Mouse (Mus musculus) heart, embryonic 11.5 days (tissue): ENCODE measurements at regions not wholly inside any gene's neighbourhood (a gene's known extent, or its start where the extent isn't known, plus 50 kb on each side); places are given as distances from the start of the nearest gene placed in this dataset.

Source experiments
- ATAC-seq: fragments of 200-750 bp; cut with Nextera tagmentation; replicated peaks from 2 replicates; pipeline ENCODE4 v1.8.0; 2017; ENCODE audit warnings: moderate library complexity; ENCODE audit not compliant: insufficient number of reproducible peaks, low FRiP score, low TSS enrichment
- H3K27ac ChIP-seq: fragments of 300-500 bp; sonication (generic); 2 replicates; pipeline ENCODE4 v1.5.1; 2014; ENCODE audit warnings: mild to moderate bottlenecking, low read depth, low read length
- H3K27me3 ChIP-seq: fragments of 300-500 bp; sonication (generic); 2 replicates; pipeline ENCODE4 v1.6.1; 2014; ENCODE audit warnings: mild to moderate bottlenecking, low read length, mixed read lengths; ENCODE audit not compliant: control insufficient read depth, insufficient read depth
- H3K36me3 ChIP-seq: fragments of 300-500 bp; sonication (generic); 2 replicates; pipeline ENCODE4 v1.6.1; 2014; ENCODE audit warnings: mild to moderate bottlenecking, low read length, moderate library complexity, mixed read lengths; ENCODE audit not compliant: control insufficient read depth, insufficient read depth
- H3K4me1 ChIP-seq: fragments of 300-500 bp; sonication (generic); 2 replicates; pipeline ENCODE4 v1.6.1; 2014; ENCODE audit warnings: low read length; ENCODE audit not compliant: control insufficient read depth, insufficient read depth
- H3K4me2 ChIP-seq: fragments of 300-500 bp; sonication (generic); 2 replicates; pipeline ENCODE4 v1.6.1; 2014; ENCODE audit warnings: mild to moderate bottlenecking, moderate library complexity
- H3K4me3 ChIP-seq: fragments of 300-500 bp; sonication (generic); 2 replicates; pipeline ENCODE4 v1.5.1; 2014; ENCODE audit warnings: low read depth, low read length
- H3K9ac ChIP-seq: fragments of 300-500 bp; sonication (generic); 2 replicates; pipeline ENCODE4 v1.6.1; 2014; ENCODE audit warnings: mild to moderate bottlenecking, low read depth, low read length, moderate library complexity
- H3K9me3 ChIP-seq: fragments of 300-500 bp; sonication (generic); replicated peaks from 2 replicates; pipeline ENCODE4 v1.6.1; 2016; ENCODE audit warnings: low read length; ENCODE audit not compliant: control insufficient read depth
- WGBS: fragments of 180-500 bp; shearing (Covaris S2); extraction: QIAGEN DNeasy Blood & Tissue Kit; methylation state at CpG from one replicate; pipeline ENCODE4 v1.1.7; 2014; ENCODE audit not compliant: insufficient replicate concordance; 5-methylcytosine and 5-hydroxymethylcytosine counted together

DNA sequence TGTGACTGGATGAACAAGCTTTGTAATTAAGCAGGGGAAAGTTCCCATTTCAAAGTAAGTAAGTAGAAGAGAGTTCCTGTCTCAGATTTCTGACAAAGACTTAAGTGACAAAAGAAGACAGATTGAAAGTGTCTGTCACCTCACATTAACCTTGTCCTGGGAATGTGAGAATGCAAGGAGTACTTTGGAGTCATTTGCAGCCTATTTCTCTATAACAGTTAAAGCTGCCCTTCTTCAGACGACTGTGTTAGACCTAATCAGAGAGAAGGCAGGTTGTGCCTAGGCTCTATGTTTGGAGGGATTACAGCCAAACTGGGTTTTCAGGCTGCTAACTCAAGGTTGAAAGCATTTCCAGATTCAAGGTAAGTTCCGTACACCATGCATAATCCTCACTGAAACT is 446.5 kb downstream of the Pdgfc start:
- 71% methylated on average over 2 of the region's 2 CpGs for WGBS
- no peaks in the 10 kb centered on the region for H3K27me3 ChIP-seq
- no peaks in the 10 kb centered on the region for H3K4me1 ChIP-seq
- no peak for ATAC-seq
- H3K4me3 ChIP-seq: no peak overlapping the region
- no peak overlapping the region for H3K27ac ChIP-seq
- H3K36me3 ChIP-seq: no peaks in the 10 kb centered on the region
- H3K9me3 ChIP-seq: no peaks in the 10 kb centered on the region
- no peak overlapping the region for H3K4me2 ChIP-seq
- H3K9ac ChIP-seq: no peak overlapping the region

DNA sequence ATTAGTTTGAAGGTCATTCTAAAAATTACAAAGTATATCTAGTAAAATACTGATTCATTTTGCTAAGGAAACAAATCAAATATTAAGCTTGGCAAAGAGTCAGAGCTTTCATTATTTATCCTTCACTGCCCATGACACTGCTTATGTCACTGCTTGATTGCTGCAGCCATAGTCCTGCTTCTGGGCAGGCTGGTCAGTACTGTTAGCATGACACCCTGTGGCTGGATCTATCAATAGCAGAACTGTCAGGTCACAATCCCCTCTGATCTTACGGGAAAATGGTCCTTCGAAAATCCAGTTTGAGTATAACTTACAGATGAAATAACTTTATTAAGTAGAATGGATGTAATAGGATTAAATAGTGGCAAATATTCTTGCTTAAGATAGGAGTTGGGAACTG is 447.1 kb downstream of the Pdgfc start:
- no peak overlapping the region for H3K4me3 ChIP-seq
- H3K9me3 ChIP-seq: no peaks in the 10 kb centered on the region
- H3K4me1 ChIP-seq: no peaks in the 10 kb centered on the region
- no peaks in the 10 kb centered on the region for H3K27me3 ChIP-seq
- no peak overlapping the region for H3K9ac ChIP-seq
- no peak overlapping the region for H3K4me2 ChIP-seq
- H3K36me3 ChIP-seq: no peaks in the 10 kb centered on the region
- no peak overlapping the region for H3K27ac ChIP-seq
- WGBS: 48% methylated on average over 2 of the region's 2 CpGs
- no peak for ATAC-seq

DNA sequence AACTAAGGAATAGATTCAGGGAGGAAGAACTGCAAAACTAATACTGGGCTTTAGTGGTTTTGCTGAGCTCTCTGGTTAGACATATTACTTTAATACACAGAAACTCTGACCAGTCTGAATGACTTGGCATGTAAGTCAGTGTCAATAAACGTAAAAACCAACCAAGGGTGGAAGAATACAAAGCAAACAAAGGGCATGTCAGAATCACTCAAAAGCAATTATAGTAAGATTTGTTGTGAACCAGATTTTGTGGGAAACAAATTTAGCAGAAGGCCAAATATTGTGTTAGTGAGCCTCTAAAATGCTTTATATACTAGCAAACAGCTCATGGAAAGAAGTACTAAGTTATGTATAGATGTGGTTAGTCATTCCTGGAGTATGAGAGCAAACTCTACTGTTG is 427.1 kb upstream of the Ctso start:
- no peak overlapping the region for H3K4me2 ChIP-seq
- no peaks in the 10 kb centered on the region for H3K9me3 ChIP-seq
- WGBS: 75% methylated on average over 1 of the region's 1 CpGs
- no peaks in the 10 kb centered on the region for H3K36me3 ChIP-seq
- ATAC-seq: no peak
- H3K27ac ChIP-seq: no peak overlapping the region
- H3K4me1 ChIP-seq: no peaks in the 10 kb centered on the region
- no peak overlapping the region for H3K9ac ChIP-seq
- no peak overlapping the region for H3K4me3 ChIP-seq
- no peaks in the 10 kb centered on the region for H3K27me3 ChIP-seq

DNA sequence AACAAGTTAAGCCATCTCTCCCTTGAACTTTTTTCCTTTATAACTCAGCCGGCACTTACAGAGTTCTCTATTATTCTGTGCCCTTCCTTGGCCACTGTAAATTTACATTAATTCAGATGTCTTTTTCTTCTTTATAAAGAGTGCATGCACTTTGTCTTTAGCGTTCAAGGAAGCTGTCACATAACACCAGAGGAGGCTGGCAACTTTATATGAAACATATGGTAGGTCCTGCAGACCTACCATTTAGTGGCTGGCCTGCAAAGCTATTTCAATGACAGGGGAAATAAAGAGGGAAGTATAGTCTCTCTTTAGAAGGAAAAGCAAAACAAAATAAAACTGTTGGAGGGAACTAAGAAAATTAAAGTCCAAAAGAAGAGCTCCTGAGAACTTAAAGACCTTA is 423.8 kb upstream of the Ctso start:
- H3K4me2 ChIP-seq: no peak overlapping the region
- no peaks in the 10 kb centered on the region for H3K4me1 ChIP-seq
- H3K9me3 ChIP-seq: no peaks in the 10 kb centered on the region
- no peak overlapping the region for H3K9ac ChIP-seq
- no peak overlapping the region for H3K4me3 ChIP-seq
- no peak overlapping the region for H3K27ac ChIP-seq
- ATAC-seq: no peak
- 48% methylated on average over 2 of the region's 2 CpGs for WGBS
- no peaks in the 10 kb centered on the region for H3K36me3 ChIP-seq
- no peaks in the 10 kb centered on the region for H3K27me3 ChIP-seq

DNA sequence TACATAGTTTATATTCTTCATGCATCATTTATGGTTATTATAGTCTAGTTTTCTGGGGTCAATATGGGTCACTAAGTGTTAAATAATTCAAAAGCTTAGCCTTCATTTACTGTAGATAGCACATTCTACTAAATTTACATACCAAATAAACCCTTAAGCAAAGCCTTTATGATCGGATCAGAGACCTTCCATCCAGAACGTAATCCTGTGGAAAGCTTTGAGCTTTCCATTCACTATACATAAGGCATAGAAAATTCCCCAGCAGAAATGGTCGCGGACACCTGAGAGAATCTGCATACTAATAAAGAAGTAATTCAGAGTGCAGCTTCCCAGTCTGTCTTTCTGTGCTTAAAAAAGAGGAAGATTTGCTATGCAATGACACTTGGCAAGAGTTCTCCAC is 410.6 kb upstream of the Ctso start:
- H3K9me3 ChIP-seq: no peaks in the 10 kb centered on the region
- H3K36me3 ChIP-seq: no peaks in the 10 kb centered on the region
- H3K27ac ChIP-seq: no peak overlapping the region
- no peak overlapping the region for H3K9ac ChIP-seq
- ATAC-seq: no peak
- H3K4me3 ChIP-seq: no peak overlapping the region
- no peaks in the 10 kb centered on the region for H3K4me1 ChIP-seq
- no peak overlapping the region for H3K4me2 ChIP-seq
- 78% methylated on average over 4 of the region's 4 CpGs for WGBS
- H3K27me3 ChIP-seq: no peaks in the 10 kb centered on the region

DNA sequence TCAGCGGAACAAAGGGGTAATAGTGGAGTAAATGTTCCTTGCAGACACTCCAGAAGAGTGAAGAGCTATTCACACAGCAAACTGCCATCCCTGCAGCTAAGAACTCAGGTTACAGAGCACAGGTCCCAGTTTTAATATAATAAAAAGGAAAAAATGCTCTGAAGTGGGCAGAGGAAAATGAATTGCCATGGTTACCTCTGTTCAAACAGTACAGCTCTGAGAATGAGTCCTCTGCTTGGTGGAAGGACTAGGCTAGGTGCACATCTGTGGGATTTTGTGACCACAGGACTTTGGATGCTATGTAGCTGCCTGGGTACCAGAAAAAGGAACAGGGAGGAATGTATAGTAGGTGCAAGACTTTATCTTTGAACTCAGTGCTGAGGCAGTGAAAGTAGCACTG is 401.5 kb upstream of the Ctso start:
- ATAC-seq: no peak
- Histone ChIP-seq H3K9me3 (no peaks in the 10 kb centered on the region), H3K36me3 (no peaks in the 10 kb centered on the region), H3K4me2 (no peak overlapping the region), H3K27me3 (no peaks in the 10 kb centered on the region), H3K4me1 (no peaks in the 10 kb centered on the region), H3K4me3 (no peak overlapping the region), H3K9ac (no peak overlapping the region), H3K27ac (no peak overlapping the region)
- WGBS: 83% methylated on average over 1 of the region's 1 CpGs

DNA sequence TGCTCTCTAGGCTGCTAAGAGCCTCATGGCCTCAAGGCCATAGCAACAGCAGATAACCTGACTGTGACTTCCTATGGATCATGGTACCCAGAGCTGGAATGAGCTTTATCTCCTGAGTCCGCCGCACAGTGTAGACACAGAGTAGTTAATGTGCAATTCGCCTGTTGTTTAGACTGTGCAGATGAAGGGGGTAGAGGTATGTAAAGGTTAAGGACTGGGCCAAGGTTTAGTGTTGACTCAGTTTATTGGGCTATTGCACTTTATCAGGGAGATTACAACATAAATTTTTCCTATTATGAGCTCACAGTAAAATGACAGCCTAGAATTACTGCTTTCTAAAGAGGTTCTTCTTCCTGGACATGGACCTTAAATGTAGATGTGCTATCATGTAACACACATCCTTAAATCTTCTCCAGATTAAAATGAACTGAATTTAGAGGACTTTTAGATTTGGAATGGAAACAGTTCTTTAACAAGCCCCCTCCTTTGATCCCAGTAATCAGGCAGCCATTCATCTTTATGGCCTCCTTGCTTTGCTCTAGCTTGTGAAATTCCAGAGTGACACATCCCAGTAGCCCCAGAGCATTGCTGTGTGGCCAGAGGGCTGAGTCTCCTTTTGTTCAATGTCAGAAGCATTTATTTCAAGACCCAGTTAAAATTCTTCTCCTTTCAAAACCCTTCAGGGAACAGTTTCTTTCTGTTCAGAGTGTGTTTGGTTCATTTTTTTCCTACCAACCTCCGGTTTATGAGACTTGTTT is 396.8 kb upstream of the Ctso start:
- H3K27me3 ChIP-seq: no peaks in the 10 kb centered on the region
- no peaks in the 10 kb centered on the region for H3K36me3 ChIP-seq
- no peak overlapping the region for H3K4me2 ChIP-seq
- H3K27ac ChIP-seq: no peak overlapping the region
- H3K9me3 ChIP-seq: no peaks in the 10 kb centered on the region
- ATAC-seq: no peak
- no peak overlapping the region for H3K4me3 ChIP-seq
- WGBS: 59% methylated on average over 4 of the region's 4 CpGs
- no peaks in the 10 kb centered on the region for H3K4me1 ChIP-seq
- H3K9ac ChIP-seq: no peak overlapping the region

DNA sequence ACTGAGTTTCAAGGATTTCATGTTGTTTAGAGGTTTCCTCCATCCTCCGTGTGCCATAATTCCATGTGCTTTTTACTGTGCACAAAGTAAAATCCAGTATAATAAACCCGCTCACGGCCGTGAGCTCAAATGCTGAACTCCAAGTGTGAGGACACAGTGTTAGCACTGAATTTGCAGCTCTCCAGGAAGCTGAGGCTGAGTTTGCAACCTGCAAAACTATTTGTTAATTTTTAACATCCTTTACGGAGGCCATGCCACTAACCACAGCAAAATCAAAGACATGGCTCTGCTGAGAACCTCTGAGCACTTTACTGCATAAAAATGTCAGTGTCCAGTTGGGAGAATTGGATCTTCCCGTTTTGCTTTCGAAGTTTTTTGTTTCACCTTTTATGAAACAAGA is 377.6 kb upstream of the Ctso start:
- no peaks in the 10 kb centered on the region for H3K36me3 ChIP-seq
- H3K4me3 ChIP-seq: no peak overlapping the region
- H3K27me3 ChIP-seq: no peaks in the 10 kb centered on the region
- WGBS: 69% methylated on average over 7 of the region's 7 CpGs
- no peak for ATAC-seq
- no peaks in the 10 kb centered on the region for H3K4me1 ChIP-seq
- H3K9me3 ChIP-seq: no peaks in the 10 kb centered on the region
- H3K9ac ChIP-seq: no peak overlapping the region
- H3K27ac ChIP-seq: no peak overlapping the region
- no peak overlapping the region for H3K4me2 ChIP-seq

DNA sequence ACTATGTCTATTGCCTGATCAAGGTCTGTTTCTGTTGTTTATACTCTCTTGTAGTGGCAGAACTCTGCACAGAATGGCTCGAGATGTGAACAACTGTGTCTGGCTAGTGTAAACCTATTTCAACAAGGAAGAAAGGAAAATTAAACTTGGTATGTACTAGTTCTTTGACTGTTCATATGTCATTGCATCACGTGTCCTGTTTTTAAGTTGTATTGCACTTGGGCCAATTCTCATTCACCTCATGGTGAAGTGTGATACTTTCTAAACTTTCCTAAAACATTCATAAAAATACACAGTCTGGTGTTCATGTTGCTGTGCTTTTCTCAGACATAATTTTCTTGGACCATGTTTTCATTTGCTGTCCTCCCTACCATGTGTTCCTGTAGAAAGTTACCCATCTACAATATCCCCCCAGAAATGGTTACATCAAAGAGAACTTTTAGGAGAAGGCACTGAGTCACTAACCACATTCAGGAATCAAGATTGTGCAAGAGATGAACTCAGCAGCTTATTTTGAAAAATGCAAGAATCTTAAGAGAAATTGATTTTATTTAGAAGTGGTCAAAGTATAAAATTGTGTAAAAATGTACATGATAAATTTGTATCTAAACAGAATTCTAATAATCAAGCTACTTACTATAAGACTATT is 369.7 kb upstream of the Ctso start:
- 62% methylated on average over 2 of the region's 2 CpGs for WGBS
- no peaks in the 10 kb centered on the region for H3K36me3 ChIP-seq
- no peak overlapping the region for H3K27ac ChIP-seq
- H3K9me3 ChIP-seq: no peaks in the 10 kb centered on the region
- no peak overlapping the region for H3K9ac ChIP-seq
- H3K27me3 ChIP-seq: no peaks in the 10 kb centered on the region
- no peaks in the 10 kb centered on the region for H3K4me1 ChIP-seq
- no peak for ATAC-seq
- H3K4me3 ChIP-seq: no peak overlapping the region
- H3K4me2 ChIP-seq: no peak overlapping the region
